Mouse (Mus musculus): ENCODE results near the gene Tmem126b. TPM values are rescaled to one million over a fixed set of nuclear protein-coding genes. Genes with fewer than 3 reads are reported as not detected.

Gene Tmem126b
- polyA plus RNA-seq, 1 experiment from 2014 or later, result 33.6 TPM

DNA sequence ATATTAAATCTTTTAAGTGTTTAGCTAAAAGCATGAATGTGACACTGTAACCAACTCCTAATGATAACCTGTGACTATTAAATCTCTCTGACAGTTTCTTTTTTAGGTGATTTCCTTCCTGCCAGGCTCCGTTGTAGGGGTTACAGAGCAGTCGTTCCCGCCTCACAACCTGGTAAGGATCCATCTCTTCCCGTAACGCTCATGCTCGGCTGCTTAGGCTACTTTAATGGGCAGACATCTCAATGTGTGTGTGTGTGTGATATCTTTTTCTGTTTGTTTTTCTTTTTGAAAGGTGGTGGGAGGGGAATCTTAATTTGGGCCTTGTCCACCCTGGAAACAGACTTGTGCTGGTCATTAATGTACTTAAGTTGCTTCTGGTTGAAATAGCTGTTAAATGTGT, 31.6 kb downstream of the Tmem126b start:
- Histone ChIP-seq H3K4me1 (no peaks in the 10 kb centered on the region), H3K4me3 (peak overlapping the region; percentile 97), H3K9me3 (no peaks in the 10 kb centered on the region), H3K27ac (peak overlapping the region; percentile 100), H3K27me3 (ENCODE audit: insufficient read depth, poor library complexity, severe bottlenecking) (no peaks in the 10 kb centered on the region), H3K36me3 (peaks cover 17% of the 10 kb centered on the region)
- 1% methylated on average over 6 of the region's 6 CpGs for WGBS
- DNase-seq (ENCODE audit: low spot score), result no peak

DNA sequence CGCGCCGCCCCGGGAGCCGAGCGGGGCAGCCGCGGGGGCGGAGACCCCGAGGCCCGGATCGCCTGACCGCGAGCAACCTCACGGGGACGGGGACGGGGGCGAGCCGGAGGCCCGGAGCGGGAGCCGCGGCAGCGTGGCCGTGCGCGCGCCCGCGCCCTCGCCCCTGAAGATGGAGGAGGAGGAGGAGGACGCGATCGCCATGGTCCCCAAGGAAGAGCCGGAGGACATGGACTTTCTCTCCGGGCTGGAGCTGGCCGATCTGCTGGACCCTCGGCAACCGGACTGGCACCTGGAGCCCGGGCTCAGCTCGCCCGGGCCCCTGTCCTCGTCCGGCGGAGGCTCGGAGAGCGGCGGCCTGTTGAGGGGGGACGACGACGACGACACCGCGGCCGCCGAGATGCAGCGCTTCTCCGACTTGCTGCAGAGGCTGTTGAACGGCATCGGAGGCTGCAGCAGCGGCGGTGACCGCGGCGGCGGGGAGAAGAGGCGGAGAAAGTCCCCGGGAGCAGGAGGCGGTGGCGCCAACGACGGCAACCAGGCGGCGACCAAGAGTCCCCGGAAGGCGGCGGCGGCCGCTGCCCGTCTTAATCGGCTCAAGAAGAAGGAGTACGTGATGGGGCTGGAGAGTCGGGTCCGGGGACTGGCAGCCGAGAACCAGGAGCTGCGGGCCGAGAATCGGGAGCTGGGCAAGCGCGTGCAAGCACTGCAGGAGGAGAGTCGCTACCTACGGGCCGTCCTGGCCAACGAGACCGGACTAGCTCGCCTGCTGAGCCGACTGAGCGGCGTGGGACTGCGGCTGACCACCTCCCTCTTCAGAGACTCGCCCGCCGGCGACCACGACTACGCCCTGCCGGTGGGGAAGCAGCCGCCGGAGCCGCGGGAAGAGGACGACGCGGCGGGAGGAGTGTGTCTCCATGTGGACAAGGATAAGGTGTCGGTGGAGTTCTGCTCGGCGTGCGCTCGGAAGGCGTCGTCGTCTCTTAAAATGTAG, 32.4 kb downstream of the Tmem126b start:
- no peaks in the 10 kb centered on the region for H3K4me1 ChIP-seq
- WGBS, result under 1% methylated on average over 123 of the region's 123 CpGs
- peak overlapping the region; percentile 97 for H3K4me3 ChIP-seq
- DNase-seq (ENCODE audit: low spot score), result peak; percentile 84
- no peaks in the 10 kb centered on the region for H3K27me3 ChIP-seq (ENCODE audit: insufficient read depth, poor library complexity, severe bottlenecking)
- no peaks in the 10 kb centered on the region for H3K9me3 ChIP-seq
- H3K27ac ChIP-seq, result peak overlapping the region; percentile 100
- H3K36me3 ChIP-seq, result peaks cover 12% of the 10 kb centered on the region; the same call in 1 of the 2 replicates

DNA sequence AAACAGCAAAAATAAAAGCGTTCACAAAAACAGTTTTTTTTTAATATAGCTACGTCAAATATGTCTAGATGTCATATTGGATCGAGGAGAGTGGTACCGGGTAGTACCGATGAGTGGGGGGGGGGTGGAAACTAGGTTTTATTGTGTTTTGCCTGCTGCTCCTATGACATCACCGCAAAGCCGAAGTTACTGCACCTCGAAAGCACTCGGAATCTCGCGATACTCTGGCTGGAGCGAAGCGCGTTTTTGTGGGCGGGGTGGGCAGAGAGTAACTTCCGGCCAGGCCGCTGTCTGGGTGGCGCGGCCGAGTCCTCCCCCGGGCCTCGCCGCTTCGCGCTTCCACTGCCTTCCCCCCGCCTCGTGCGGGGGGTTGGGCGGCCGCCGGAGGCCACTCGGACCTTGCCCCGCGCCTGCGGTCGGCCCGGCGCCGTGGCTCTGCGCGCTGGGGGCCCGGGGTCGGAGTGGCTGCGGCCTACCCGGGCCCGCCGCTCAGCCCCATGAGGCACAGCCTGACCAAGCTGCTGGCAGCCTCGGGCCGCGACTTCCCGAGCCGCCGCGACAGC, 33.2 kb downstream of the Tmem126b start, which contains the start of gene Crebzf:
Crebzf (plus strand) TSS at position 212 of the 563 bp plus-strand sequence.
- peak within 1 kb of the TSS; percentile 100 for H3K27ac ChIP-seq
- DNase-seq (ENCODE audit: low spot score), result peak; percentile 97
- no peaks in the 10 kb centered on the region for H3K9me3 ChIP-seq
- no peaks in the 10 kb centered on the region for H3K4me1 ChIP-seq
- peak within 1 kb of the TSS; percentile 97 for H3K4me3 ChIP-seq
- no peaks in the 10 kb centered on the region for H3K27me3 ChIP-seq (ENCODE audit: insufficient read depth, poor library complexity, severe bottlenecking)
- WGBS, result under 1% methylated on average over 54 of the region's 54 CpGs
- H3K36me3 ChIP-seq, result peaks cover 6% of the 10 kb centered on the region; the same call in 1 of the 2 replicates

DNA sequence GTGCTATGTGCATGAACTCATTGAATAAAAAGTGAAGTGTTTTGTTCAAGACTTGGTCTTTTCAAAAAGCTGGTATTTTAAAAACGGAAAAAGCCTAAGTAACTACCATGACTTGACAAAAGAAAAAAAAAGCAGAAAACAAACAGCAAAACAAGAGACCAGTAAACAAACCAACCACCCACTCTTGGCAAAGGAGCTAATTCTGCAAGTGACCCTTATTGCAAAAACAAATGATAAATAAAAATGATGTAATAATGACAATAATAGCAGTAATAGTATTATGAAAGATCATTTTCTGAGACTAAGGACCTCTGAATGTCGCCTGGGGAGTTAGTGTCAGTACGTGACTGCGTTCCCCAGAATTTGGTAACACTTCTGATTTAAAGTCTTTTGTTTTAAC, 33.7 kb downstream of the Tmem126b start:
- 11% methylated on average over 4 of the region's 4 CpGs for WGBS
- H3K9me3 ChIP-seq, result no peaks in the 10 kb centered on the region
- DNase-seq (ENCODE audit: low spot score), result no peak
- no peaks in the 10 kb centered on the region for H3K4me1 ChIP-seq
- no peaks in the 10 kb centered on the region for H3K27me3 ChIP-seq (ENCODE audit: insufficient read depth, poor library complexity, severe bottlenecking)
- peak overlapping the region; percentile 97 for H3K4me3 ChIP-seq
- H3K27ac ChIP-seq, result peak overlapping the region; percentile 100
- H3K36me3 ChIP-seq, result peaks cover 1% of the 10 kb centered on the region; the same call in 1 of the 2 replicates

DNA sequence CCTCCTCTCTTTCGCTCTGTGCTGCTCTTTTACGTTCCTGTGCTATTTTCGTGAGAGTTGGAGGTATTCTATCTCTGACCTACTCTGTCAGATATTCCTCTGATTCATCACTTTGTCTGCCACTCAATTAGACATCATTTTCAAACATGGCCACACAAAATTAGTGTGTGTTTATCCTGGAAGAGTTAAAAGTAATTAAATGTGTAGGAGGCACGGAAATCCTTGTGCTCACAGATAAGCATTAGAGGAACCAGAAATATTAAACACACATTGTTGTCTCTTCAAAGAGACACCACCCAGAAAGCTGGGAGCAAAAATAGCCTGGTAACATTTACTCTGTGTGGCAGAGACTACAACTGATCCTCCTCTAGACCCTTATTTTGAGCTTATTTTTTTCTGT, 35.8 kb downstream of the Tmem126b start:
- H3K36me3 ChIP-seq, result no peaks in the 10 kb centered on the region
- no peak for DNase-seq (ENCODE audit: low spot score)
- H3K27ac ChIP-seq, result no peak overlapping the region
- no peaks in the 10 kb centered on the region for H3K9me3 ChIP-seq
- no peak overlapping the region for H3K4me3 ChIP-seq
- 85% methylated on average over 4 of the region's 4 CpGs for WGBS
- no peaks in the 10 kb centered on the region for H3K4me1 ChIP-seq
- no peaks in the 10 kb centered on the region for H3K27me3 ChIP-seq (ENCODE audit: insufficient read depth, poor library complexity, severe bottlenecking)

DNA sequence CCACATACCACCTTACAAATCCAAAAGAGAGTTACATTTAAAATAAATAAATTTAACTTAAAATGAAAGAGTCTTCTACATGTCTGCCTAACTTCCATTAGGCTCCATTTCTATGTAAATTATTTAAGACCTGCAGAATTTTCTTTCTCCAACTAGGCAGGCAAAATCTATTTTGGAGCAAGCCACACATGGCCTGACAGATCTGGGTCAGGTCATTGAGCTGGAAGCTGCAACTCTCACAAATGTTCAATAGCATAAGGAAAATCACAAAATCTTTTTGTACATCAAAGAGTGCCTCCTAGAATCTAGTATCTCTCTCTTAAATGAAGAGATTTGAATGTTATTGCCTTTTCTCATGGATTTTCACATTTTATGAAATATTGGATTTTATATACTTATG, 43.6 kb downstream of the Tmem126b start:
- no peak overlapping the region for H3K27ac ChIP-seq
- no peaks in the 10 kb centered on the region for H3K36me3 ChIP-seq
- no peaks in the 10 kb centered on the region for H3K27me3 ChIP-seq (ENCODE audit: insufficient read depth, poor library complexity, severe bottlenecking)
- no peaks in the 10 kb centered on the region for H3K9me3 ChIP-seq
- H3K4me3 ChIP-seq, result no peak overlapping the region
- peaks cover 1% of the 10 kb centered on the region for H3K4me1 ChIP-seq
- DNase-seq (ENCODE audit: low spot score), result no peak

DNA sequence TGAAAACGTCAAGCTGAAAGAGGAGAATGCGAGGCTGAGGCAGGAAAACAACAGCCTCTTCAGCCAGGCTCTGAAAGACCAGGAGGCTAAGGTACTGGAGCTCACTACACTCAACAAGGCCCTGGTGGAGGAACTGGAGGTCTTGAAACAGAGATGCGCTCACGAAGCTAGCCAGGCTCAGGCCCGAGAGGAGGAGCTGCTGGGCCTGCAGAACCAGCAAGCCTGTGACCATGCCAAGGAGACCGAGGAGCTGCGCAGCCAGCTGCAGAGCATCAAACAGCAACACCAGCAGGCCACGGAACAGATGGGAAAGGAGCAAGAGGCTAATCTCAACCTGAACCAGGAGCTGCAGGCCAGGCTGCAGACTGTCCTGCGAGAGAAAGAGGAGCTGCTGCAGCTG, 48.8 kb downstream of the Tmem126b start:
- Histone ChIP-seq H3K4me3 (peak overlapping the region; percentile 58), H3K36me3 (no peaks in the 10 kb centered on the region), H3K9me3 (no peaks in the 10 kb centered on the region), H3K27me3 (ENCODE audit: insufficient read depth, poor library complexity, severe bottlenecking) (no peaks in the 10 kb centered on the region), H3K27ac (no peak overlapping the region), H3K4me1 (peaks cover 9% of the 10 kb centered on the region)
- WGBS, result 48% methylated on average over 9 of the region's 9 CpGs
- no peak for DNase-seq (ENCODE audit: low spot score)

DNA sequence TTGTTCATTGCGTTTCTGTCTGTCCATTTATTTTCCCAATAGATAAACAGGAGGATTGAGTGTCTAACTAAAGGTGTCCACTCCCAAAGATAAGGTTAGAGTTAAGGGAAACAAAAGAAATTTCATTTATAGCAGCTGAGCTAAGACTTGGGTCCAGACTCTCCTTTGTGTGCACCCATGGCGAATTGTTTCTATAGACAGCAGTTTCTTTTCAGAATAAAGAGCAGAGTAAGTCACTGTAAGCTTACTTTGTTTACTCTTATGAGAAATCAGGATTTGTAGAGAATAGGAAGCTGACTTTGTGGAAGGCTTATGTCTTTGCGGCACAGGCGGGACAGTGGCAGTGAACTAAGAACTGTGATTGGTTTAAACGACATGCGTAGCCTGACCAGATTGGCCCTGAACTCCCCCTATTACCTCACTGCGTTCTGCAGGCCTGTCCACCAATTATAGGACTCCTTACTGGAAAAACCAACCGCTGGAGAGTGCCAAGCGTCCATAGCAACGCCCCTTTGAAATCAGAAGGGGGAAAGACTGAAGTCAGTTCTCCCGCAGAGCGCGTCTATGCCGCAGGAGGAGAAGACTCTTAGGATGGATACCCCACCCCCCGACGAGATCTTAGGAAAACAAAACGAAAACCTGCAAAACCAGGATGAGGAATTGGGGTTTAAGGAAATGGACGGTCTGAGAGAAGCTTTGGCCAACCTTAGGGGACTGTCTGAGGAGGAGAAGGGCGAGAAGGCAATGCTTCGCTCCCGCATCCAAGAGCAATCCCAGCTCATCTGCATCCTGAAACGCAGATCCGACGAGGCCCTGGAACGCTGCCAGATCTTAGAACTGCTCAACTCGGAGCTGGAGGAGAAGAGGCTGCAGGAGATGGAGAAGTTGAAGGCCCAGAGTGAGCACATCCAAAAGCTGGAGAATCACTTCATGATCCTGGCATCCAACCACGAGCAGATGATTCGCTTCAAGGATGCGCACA, 49.5 kb downstream of the Tmem126b start, which contains the start of gene Ccdc89:
Ccdc89 (plus strand) TSS at position 558 of the 982 bp plus-strand sequence.
- Histone ChIP-seq H3K9me3 (no peaks in the 10 kb centered on the region), H3K27me3 (ENCODE audit: insufficient read depth, poor library complexity, severe bottlenecking) (no peaks in the 10 kb centered on the region), H3K4me1 (peaks cover 9% of the 10 kb centered on the region), H3K27ac (peak within 1 kb of the TSS; percentile 69; the same call in 1 of the 2 replicates), H3K4me3 (peak within 1 kb of the TSS; percentile 58), H3K36me3 (no peaks in the 10 kb centered on the region)
- 15% methylated on average over 29 of the region's 29 CpGs for WGBS
- peak; percentile 91 for DNase-seq (ENCODE audit: low spot score)

Other genes starting within 250 kb of the Tmem126b start
- 0.24 TPM in 1 of 2 replicates, not detected in the other for gene Ccdc83, start 210.2 kb downstream of the Tmem126b start, polyA plus RNA-seq (2016; fragmentation: Nextera tagmentation; extraction: Ambion mirVana)
- 3.2 and 3.4 TPM in 2 replicates for gene Sytl2, start 173.7 kb downstream of the Tmem126b start, polyA plus RNA-seq (2016; fragmentation: Nextera tagmentation; extraction: Ambion mirVana)
- gene Ccdc89, start 49.4 kb downstream of the Tmem126b start, polyA plus RNA-seq (2016; fragmentation: Nextera tagmentation; extraction: Ambion mirVana), result 1.3 and 2.0 TPM in 2 replicates
- 16.2 and 24.9 TPM in 2 replicates for gene Crebzf, start 33.3 kb downstream of the Tmem126b start, polyA plus RNA-seq (2016; fragmentation: Nextera tagmentation; extraction: Ambion mirVana)
- 125 and 132 TPM in 2 replicates for gene Tmem126a, start 18.8 kb downstream of the Tmem126b start, polyA plus RNA-seq (2016; fragmentation: Nextera tagmentation; extraction: Ambion mirVana)
- gene Dlg2, start 671 bp upstream of the Tmem126b start, polyA plus RNA-seq (2016; fragmentation: Nextera tagmentation; extraction: Ambion mirVana), result 3.8 and 4.1 TPM in 2 replicates

Data from heart, embryonic 10.5 days (tissue).